Mouse (Mus musculus): Measurements from ENCODE around the gene Rftn1. TPM values are rescaled to one million over a fixed set of nuclear protein-coding genes. Genes with fewer than 3 reads are reported as not detected.
A peak's percentile ranks its signal among the peaks of the same experiment; 100 is the strongest.

The Rftn1 gene
- total and polyA plus RNA-seq, 2 experiments from 2014 or later: 36.5 to 54.8 TPM

- Histone ChIP-seq H3K9me3 (replicated peaks; ENCODE audit: control insufficient read depth, low read length) (no peaks in the 10 kb centered on the region), H3K4me1 (ENCODE audit: control insufficient read depth, insufficient read depth) (peaks cover 10% of the 10 kb centered on the region; the same call in 1 of the 2 replicates), H3K4me3 (ENCODE audit: low read depth, low read length) (peak overlapping the region; percentile 27), H3K4me2 (ENCODE audit: low read depth, low read length) (peak overlapping the region; percentile 57), H3K27me3 (ENCODE audit: control insufficient read depth, insufficient read depth, low read length) (no peaks in the 10 kb centered on the region), H3K36me3 (replicated peaks; ENCODE audit: control insufficient read depth, insufficient read depth, low read length) (no peaks in the 10 kb centered on the region), H3K9ac (replicated peaks; ENCODE audit: low read depth, low read length) (no peak overlapping the region), H3K27ac (ENCODE audit: low read depth) (peak overlapping the region; percentile 76)
- TF ChIP-seq CTCF (IDR thresholded peaks at IDR 0.05; ENCODE audit: low read depth) (no peak), EP300 (IDR thresholded peaks at IDR 0.05; ENCODE audit: low read depth) (no peak)
- ATAC-seq (ENCODE audit: insufficient read depth, low read depth) (peak; percentile 64), DNase-seq (ENCODE audit: low spot score) (peak; percentile 67)
- WGBS: 36% methylated on average over 22 of the region's 22 CpGs
Measured at GRCm38 (mm10) chr17:49951856-49952607, 238.4 kb downstream of the Rftn1 start.

GRCm38 (mm10) chr17:49951491-49951855 lies 239.0 kb downstream of the Rftn1 start:
- no peaks in the 10 kb centered on the region for H3K36me3 ChIP-seq (replicated peaks; ENCODE audit: control insufficient read depth, insufficient read depth, low read length)
- H3K9me3 ChIP-seq (replicated peaks; ENCODE audit: control insufficient read depth, low read length): no peaks in the 10 kb centered on the region
- H3K9ac ChIP-seq (replicated peaks; ENCODE audit: low read depth, low read length): no peak overlapping the region
- no peak for TF ChIP-seq EP300 (IDR thresholded peaks at IDR 0.05; ENCODE audit: low read depth)
- peak; percentile 63 for TF ChIP-seq CTCF (IDR thresholded peaks at IDR 0.05; ENCODE audit: low read depth)
- no peaks in the 10 kb centered on the region for H3K27me3 ChIP-seq (ENCODE audit: control insufficient read depth, insufficient read depth, low read length)
- H3K4me3 ChIP-seq (ENCODE audit: low read depth, low read length): peak overlapping the region; percentile 27
- DNase-seq (ENCODE audit: low spot score) (peak; percentile 73), ATAC-seq (ENCODE audit: insufficient read depth, low read depth) (peak; percentile 57; the same call in 1 of the 2 replicates)
- peaks cover 10% of the 10 kb centered on the region; the same call in 1 of the 2 replicates for H3K4me1 ChIP-seq (ENCODE audit: control insufficient read depth, insufficient read depth)
- peak overlapping the region; percentile 57 for H3K4me2 ChIP-seq (ENCODE audit: low read depth, low read length)
- H3K27ac ChIP-seq (ENCODE audit: low read depth): peak overlapping the region; percentile 76; the same call in 1 of the 2 replicates
- 7% methylated on average over 7 of the region's 7 CpGs for WGBS

- Histone ChIP-seq H3K27ac (ENCODE audit: low read depth) (no peak overlapping the region), H3K36me3 (replicated peaks; ENCODE audit: control insufficient read depth, insufficient read depth, low read length) (no peaks in the 10 kb centered on the region), H3K4me3 (ENCODE audit: low read depth, low read length) (no peak overlapping the region), H3K27me3 (ENCODE audit: control insufficient read depth, insufficient read depth, low read length) (no peaks in the 10 kb centered on the region), H3K4me1 (ENCODE audit: control insufficient read depth, insufficient read depth) (no peaks in the 10 kb centered on the region), H3K4me2 (ENCODE audit: low read depth, low read length) (no peak overlapping the region), H3K9me3 (replicated peaks; ENCODE audit: control insufficient read depth, low read length) (no peaks in the 10 kb centered on the region), H3K9ac (replicated peaks; ENCODE audit: low read depth, low read length) (no peak overlapping the region)
- TF ChIP-seq CTCF (IDR thresholded peaks at IDR 0.05; ENCODE audit: low read depth) (peak; percentile 19), EP300 (IDR thresholded peaks at IDR 0.05; ENCODE audit: low read depth) (no peak)
- DNase-seq (ENCODE audit: low spot score) (no peak), ATAC-seq (ENCODE audit: insufficient read depth, low read depth) (no peak)
- 61% methylated on average over 6 of the region's 6 CpGs for WGBS
Measured at GRCm38 (mm10) chr17:49942674-49943073, 247.8 kb downstream of the Rftn1 start.

Other genes with a start within 250 kb of the Rftn1 start
- gene Dazl, start 103.0 kb upstream of the Rftn1 start, total RNA-seq (2014; rRNA removed; ENCODE audit: low replicate concordance): 0.31 TPM in 2 replicates
- gene Dazl, start 103.0 kb upstream of the Rftn1 start, polyA plus RNA-seq (2015; fragmentation: Nextera tagmentation; extraction: Ambion mirVana): 0.23 and 0.48 TPM in 2 replicates

Measured in heart, postnatal 0 days (tissue).